Mouse (Mus musculus) embryo, embryonic 11.5 days (tissue): ENCODE measurements around the gene Fam173b.
"Not testable (repeated sequence)": the region's sequence is repeated elsewhere in the genome, so short reads cannot be mapped to it uniquely, and the experiment has no call there.

Experiments used
- DNase-seq: peaks from one replicate; pipeline ENCODE4 v3.0.0-alpha.2; 2012; ENCODE audit warnings: low read depth, low spot score

The Fam173b gene

GRCm38 (mm10) chr15:31601646-31602374, at the start of gene Fam173b, which contains the start of gene Cct5:
Gene Fam173b (plus strand): TSS chr15:31601852.
Gene Cct5 (minus strand): TSS chr15:31601804.
- peak; percentile 97 for DNase-seq

- no peak for DNase-seq
Measured at GRCm38 (mm10) chr15:31554855-31555254, 46.8 kb upstream of the Fam173b start.

GRCm38 (mm10) chr15:31561390-31561789, 40.3 kb upstream of the Fam173b start:
- DNase-seq: no peak

DNA sequence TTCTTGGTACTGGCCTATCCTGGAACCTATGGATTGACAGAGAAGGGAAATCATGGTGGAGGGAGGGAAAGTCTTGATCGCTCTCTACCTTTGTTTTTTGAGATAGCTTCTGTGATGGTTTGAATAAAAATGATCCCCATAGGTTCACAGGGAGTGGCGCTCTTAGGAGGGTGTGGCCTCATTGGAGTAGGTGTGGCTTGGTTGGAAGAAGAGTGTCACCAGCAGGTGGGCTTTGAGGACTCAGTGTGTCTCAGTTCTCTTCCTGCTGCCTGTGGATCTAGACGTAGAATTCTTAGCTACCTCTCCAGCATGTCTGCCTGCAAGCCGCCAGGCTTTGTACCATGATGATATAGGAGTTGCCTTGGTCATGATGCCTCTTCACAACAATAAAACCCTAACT, 39.7 kb upstream of the Fam173b start:
- DNase-seq: no peak

DNA sequence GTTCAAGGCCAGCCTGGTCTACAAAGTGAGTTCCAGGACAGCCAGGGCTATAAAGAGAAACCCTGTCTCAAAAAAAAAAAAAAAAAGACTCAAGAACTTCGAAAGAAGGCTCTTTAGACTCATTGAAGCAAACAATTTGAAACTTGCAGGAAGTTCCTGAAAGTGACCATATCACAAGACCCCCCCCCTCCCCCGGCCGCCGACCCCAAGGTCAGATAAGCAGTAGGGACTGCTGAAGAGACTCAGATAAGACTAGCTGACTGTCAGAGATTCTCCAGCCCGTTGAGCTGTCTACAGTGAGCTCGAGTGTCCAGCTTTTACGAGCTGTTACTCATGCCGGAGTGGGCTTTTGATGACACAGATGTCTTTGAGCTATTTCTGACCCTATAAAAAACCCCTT, 38.8 kb upstream of the Fam173b start:
- DNase-seq: no peak

GRCm38 (mm10) chr15:31563577-31564546, 37.8 kb upstream of the Fam173b start:
- no peak for DNase-seq

- no peak for DNase-seq
Measured at GRCm38 (mm10) chr15:31565184-31565583, 36.5 kb upstream of the Fam173b start, which contains the start of gene Cmbl. Gene Cmbl (plus strand): TSS chr15:31565389.

DNA sequence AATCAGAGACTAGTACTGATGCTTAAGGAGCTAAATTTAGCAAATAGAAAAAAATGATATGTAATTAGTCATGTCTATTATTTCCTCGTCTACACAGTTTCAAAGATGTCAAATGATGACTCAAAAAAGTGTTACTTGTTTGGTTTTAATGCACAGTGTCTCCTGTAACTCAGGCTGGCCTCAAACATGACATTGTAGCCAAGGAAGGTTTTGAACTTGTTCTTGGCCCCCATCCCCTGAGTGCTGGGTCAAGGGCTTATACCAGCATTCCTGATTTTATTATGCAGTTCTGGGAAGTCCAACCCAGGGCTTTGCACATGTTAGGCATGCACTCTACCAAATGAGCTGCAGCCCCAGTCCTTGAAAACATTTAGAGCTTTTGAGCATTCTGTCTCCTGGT, 35.9 kb upstream of the Fam173b start:
- no peak for DNase-seq

DNA sequence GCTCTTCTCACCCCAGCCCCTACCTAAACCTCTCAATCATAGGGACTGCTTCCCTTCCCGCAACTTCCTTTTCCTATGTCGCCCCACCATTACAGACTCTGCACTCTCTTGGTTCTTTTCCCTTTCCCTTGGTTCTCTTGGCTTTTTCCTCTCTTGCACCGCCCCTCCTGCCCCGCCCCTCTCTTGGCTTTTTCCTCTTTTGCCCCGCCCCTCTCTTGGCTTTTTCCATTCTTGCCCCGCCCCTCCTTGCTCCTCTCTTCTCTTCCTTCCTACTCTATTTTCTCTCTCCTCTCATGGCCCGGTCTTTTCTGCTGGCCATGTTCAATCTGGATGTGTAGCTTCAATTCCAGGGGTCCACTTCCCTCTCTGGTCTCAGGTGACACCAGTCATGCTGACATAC, 34.2 kb upstream of the Fam173b start:
- no peak for DNase-seq

DNA sequence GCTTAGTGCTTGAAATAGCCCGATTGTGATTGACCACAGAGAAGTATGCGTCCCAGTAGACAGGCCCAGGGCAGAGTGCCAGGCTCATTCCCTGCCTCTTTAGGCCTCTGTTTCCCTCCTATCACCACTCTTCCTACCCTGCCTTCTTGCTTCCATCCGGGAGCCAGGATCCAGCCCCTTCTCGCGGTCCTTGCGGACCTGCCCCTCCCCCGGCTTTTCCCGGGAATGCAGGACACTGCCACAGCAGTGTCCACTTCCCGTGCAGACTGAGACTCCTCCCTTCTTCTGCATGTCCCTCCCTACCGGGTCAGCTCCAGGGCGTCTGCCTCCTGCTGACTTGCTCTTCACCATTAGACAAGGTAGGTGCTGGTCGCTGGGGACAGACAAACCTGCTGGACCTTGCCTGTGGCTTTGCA, 33.1 kb upstream of the Fam173b start:
- no peak for DNase-seq

DNA sequence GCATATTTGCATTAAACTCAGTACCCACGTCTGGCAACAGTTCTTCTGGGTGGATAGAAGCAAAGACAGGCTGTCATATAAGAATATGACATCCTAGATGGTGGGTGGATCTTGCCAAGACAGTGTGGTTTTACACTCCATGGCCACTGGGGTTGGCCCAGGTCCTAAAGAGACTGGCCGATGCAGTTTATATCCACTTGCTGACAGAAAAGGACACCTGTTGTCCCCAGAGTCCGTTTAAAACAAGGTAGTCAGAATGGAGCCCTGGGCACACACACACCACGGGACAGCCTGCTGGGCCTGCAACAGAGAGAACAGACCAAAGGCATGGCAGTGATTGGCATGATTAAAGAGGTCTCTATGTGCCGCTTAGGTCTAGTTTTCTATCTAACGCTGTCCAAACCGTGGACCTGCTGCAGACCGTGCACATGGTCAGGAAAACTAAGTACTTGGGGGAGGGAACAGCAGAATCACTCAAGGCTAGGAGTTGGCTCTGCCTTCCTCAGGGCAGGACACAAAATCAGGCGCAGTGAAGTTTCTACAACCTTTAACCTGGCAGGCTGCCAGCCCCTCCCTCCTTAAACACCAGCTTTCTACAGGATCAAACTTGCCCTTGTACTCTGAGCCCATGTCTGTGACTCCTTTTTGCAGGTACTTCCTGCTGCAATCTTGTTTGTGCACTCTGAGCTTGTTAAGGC, 32.2 kb upstream of the Fam173b start:
- no peak for DNase-seq

- DNase-seq: no peak
Measured at GRCm38 (mm10) chr15:31570959-31571358, 30.7 kb upstream of the Fam173b start.

GRCm38 (mm10) chr15:31571906-31572722, 29.5 kb upstream of the Fam173b start:
- DNase-seq: no peak

GRCm38 (mm10) chr15:31573287-31573686, 28.4 kb upstream of the Fam173b start:
- DNase-seq: no peak

DNA sequence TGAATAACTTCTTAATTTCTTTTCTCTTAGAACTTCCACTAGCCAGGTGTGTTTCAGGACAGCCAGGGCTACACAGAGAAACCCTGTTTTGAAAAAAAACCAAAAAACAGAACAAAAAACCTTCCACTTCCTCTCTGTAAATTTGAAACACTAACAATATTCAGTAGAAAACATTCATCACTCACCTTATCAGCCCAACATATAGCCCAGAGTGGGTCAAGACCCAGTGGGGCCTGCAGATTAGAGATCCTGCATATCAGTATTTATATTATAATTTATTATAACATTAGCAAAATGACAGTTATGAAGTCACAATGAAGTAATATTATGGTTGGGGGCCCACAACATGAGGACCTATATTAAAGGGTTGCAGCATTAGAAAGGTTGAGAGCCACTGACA, 28.0 kb upstream of the Fam173b start:
- DNase-seq: no peak

DNA sequence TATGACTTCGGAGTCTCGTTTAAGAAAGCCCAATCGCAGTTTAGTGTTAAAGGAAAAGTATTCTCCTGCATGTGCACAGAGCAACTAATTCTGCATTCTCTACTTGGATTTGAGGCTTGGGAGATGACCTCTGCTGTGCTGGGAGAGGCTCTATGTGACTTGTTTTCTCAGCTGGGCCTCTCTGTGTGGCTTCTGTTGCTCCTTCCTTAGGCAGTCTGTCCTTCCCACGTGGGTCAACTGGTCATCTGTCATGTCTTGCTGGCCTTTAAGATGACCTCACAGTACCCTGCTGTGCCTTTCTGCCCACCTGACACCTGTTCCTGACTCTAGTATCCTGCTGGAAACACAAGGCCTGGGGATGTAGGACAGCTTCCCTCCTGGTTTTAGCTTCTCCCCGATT, 25.6 kb upstream of the Fam173b start:
- DNase-seq: no peak

DNA sequence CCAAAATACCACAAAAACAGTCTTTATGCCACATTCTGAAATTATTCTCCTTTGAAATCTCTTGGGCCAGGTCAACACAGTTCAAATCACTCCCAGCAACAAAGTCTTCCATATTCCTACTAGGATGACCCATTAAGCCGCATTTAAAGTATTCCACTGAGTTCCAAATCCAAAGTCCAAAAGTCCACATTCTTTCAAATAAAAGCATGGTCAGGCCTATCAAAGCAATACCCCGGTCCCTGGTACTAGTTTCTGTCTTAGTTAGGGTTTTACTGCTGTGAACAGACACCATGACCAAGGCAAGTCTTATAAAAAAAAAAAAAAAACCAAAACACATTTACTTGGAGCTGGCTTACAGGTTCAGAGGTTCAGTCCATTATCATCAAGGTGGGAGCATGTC, 20.6 kb upstream of the Fam173b start:
- not testable (repeated sequence) for DNase-seq

DNA sequence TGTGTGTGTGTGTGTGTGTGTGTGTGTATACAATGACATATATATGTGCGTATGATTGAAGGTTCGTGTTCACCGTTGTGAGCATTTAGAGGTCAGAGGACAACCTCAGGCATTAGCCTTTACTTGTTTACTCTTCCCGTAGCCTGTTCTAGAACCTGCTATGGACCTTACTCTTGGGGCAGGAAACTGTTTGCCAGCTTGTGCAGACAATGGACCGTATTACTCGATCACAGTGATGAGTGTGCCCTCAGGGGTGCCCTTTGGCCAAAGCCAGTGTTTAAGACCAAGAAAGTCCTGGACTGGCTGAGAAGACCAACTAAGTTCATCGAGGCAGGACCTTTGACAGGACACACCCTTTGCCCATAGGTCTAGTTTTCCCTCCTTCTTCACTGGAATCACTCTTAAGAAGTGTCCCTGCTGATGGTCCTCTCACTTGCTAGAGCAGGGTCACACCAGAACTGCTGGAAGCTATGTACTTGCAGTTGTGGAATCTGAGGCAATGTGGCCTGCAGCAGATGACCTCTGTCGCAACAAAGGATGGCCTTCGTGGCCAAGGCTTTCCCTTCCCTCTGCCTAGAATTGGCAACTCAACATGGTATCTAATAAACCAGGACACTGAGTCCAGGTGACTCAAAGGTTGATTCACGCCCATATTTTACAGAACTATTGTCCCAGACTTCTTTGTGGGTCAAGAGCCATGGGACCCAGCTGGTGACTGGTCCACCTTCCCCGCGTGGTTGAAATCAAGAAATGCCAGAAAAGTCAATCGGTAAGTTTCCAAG, 18.2 kb upstream of the Fam173b start:
- DNase-seq: no peak

DNA sequence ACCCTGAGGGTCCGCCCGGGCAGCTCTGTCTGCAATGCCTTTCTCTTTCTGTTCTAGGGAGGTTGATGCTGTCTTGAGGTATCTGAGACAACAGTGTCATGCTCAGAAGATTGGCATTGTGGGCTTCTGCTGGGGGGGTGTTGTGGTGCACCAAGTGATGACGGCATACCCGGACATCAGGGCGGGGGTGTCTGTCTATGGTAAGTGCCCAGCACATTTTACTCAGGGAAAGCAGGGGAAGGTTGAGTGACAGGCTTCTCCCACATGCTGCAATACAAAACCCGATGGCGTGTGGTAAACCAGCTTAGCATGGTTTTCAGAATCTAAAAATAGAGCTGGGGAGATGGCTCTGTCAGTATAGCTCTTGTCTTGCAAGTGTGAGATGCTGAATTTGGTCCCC, 16.4 kb upstream of the Fam173b start:
- DNase-seq: no peak

DNA sequence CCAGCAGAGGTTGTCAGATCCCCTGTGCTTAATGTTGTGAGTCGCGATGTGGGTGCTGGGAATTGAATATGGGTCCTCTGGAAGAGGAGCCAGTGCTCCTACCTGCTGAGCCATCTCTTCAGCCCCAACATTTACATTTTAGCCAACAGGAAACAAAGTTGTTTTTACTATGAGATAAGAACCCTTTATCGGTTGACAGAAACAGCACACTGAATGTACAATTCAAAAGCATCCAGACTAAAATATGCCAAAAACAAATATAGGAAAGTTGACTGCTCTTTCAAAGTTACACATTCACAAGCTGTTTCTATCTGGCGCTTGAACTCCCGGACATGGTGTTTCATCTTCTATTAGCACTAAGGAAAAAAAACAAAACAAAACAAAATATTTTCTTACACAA, 15.6 kb upstream of the Fam173b start:
- no peak for DNase-seq
